Mouse (Mus musculus) olfactory bulb, adult 2 months (tissue): Measurements from ENCODE around the gene Galnt4.

Experiments
- CTCF ChIP-seq: fragments of 200-500 bp; IDR thresholded peaks from 2 replicates; pipeline ENCODE4 v1.5.1; 2012; ENCODE audit warnings: low read depth, mild to moderate bottlenecking, low read length, moderate library complexity; ENCODE audit not compliant: insufficient read depth
- POLR2A ChIP-seq: fragments of 200-500 bp; IDR thresholded peaks from 2 replicates; pipeline ENCODE4 v1.6.1; 2012; ENCODE audit warnings: mild to moderate bottlenecking, low read depth, low read length, moderate library complexity; ENCODE audit not compliant: insufficient read depth

DNA sequence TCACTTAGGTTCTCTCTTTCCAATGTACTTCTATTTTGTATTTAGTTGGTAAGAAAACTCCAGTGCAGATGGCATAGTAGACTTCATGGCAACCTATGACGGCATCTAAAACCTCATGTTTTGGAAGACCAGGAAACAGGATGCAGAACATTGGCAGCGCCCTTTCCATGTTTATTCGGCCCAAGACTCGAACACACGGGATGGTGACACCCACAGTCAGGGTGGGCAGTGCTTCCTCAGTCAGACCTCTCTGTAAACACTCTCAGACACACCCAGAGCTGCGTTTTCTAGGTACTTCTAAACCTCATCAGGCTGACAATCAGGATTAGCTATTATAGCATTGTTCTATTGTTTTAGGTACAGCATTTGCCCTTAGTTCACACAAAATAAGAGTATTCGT, 47.4 kb upstream of the Galnt4 start:
- TF ChIP-seq POLR2A, result no peak
- TF ChIP-seq CTCF, result no peak
